Mouse (Mus musculus) urinary bladder, postnatal 10 days (tissue): ENCODE data around the gene Macrod1.

Source experiments
- DNase-seq: peaks from one replicate; pipeline ENCODE4 v3.0.0; 2022; ENCODE audit warnings: low spot score

Macrod1 gene

DNA sequence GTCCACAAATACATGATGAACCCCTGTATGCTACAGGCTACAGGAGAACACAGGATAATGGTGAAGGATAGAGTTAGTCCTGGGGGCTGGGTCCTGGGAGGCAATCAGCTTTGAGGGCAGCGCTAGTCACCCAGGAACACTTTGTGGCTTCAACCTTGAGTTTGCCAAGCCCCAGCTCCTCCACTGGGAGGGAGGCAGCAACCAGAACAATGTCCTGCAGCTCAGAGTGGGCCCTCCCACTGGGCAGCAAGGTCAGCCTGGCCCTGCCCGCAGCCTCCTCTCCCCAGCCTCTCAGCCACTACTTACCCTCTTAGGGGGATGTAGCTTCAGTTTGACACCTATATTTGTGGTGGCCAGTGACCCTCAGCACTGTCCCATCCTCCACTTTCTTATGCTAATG is 111.8 kb downstream of the Macrod1 start:
- DNase-seq, result no peak

GRCm38 (mm10) chr19:7170916-7171315 is 114.3 kb downstream of the Macrod1 start:
- DNase-seq, result no peak

DNA sequence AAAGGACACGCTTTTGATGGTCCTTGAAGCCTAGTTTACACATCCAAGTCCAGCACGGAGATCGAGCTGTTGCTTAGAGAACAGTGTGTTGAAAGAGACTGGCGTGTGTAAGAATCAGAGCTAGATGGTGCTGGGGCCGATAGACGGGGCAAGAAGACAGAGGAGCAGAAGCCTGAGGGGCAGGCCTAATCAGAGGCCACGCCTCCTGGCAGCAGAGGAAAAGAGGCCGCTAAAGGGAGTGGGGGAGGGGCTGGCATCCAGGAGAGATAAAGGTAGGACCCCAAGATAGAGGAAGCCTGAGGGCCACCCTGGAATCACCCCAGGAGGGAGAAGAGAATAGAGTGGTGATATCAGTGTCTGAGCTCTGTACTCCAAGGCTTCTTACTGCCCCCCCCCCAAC is 114.8 kb downstream of the Macrod1 start:
- no peak for DNase-seq

DNA sequence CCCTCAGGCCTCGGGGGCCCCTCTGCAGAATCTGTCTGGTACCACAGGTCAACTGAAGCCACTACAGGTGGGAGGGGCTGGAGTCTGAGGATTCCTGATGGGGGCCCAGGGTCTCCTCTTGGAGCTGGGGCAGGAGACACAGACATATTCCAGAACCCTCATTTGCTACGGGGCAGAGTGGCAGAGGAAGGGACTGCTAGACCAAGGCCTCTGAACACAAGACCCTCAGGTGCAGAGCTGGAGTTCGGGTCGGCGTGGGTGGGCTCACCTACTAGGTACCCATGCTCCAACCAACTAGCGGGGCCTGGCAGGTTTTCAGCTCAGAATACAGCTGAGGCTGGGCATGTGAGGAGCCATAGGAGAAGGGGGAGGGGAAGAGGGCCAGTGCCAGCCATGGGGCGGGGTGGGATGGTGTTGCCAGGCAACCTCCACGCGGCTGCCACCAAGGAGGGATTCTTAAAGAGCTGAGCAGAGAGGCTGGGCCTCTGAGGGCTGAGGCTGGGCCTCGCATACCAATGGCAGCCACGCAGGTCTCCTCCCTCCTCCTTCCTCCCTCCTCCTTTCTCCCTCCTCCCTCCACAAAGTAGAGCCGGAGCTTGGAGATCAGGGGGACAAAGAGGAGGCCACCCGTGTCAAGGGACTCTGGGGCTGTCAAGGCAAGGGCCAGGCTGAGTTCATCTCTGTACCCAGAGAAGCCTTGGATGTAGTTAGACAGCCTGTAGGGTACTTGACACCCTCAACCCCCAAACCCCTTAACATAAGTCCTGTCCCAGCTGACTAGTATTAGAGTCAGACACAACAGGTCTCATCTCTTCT is 115.6 kb downstream of the Macrod1 start:
- no peak for DNase-seq

GRCm38 (mm10) chr19:7176041-7176696 is 119.6 kb downstream of the Macrod1 start:
- DNase-seq, result no peak

- DNase-seq, result no peak
Observed at GRCm38 (mm10) chr19:7177804-7178511, 121.3 kb downstream of the Macrod1 start.

DNA sequence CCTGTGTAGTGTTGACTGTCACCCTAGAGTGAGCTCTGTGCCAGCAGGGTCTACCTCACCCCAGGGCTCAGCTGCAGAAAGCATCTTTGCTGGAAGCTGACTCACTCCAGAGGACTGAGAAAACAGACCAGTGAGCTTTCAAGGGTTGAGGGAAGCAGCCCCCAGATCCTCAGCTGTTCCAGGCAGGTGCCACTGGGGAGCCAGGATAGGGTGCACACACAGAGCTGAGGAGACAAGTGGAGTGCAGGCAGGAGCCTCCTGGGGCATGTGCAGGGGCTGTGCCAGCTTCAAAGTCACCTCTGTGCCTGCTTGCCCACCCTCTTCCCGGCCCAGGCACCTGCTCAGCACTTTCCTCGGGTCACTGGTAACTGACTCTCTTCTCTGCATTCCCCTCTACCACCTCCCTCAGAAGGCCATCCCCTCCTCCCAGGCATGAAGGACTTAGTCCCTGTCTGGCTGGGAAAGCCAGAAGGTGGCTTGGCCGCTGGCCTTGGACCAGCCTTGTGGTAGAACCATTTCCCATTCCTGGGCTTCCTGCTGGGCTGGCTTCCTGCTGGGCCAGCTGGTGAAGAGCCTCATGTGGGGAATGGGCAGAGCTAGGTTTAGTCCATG is 122.3 kb downstream of the Macrod1 start:
- DNase-seq, result no peak

DNA sequence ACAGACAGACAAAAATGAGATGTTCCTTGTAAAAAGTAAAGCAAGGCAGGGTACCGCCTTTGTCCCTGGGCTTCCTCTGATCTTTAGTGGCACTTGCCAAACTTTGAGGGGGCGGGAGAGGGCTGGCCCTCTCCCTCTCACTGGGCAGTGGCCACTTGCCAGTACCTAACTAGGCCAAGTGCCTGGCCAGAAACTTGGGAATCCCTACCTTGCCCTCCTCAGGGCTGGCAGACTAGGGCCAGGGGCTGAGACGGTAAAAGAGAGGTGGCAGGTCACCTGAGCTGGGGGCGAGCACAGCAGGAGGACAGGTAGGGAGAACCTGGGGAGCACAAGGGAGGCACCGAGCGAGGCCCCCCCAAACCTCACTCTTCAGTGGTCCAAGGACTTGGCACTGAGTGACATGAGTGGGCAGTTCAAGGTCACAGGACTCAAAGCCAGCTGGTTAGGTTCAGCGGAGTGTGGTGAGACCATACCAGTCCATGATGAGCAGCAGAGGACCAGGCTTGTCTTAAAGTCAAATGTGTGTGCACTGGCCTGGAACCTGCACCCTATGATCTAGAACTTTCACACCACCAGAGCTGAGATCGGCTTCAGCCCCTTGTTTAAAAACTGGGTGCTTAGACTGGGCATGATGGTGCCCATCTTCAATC is 124.3 kb downstream of the Macrod1 start:
- no peak for DNase-seq

DNA sequence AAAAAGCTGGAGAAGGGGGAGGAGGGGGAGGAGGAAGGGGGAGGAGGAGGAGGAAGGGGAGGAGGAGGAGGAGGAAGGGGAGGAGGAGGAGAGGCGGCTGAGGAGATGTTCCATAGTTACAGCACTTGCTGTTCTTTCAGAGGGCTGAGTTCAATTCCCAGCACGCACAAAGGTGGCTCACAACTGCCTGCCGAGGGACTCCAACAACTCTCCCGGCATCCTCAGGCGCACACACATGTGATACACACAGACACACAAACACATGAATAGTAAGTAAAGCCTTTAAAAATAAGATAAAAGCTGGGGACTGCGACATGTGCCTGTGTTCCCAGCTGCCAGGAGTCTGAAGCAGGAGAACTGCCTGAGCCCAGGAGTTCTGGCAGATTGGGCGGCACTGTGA is 124.9 kb downstream of the Macrod1 start:
- no peak for DNase-seq

DNA sequence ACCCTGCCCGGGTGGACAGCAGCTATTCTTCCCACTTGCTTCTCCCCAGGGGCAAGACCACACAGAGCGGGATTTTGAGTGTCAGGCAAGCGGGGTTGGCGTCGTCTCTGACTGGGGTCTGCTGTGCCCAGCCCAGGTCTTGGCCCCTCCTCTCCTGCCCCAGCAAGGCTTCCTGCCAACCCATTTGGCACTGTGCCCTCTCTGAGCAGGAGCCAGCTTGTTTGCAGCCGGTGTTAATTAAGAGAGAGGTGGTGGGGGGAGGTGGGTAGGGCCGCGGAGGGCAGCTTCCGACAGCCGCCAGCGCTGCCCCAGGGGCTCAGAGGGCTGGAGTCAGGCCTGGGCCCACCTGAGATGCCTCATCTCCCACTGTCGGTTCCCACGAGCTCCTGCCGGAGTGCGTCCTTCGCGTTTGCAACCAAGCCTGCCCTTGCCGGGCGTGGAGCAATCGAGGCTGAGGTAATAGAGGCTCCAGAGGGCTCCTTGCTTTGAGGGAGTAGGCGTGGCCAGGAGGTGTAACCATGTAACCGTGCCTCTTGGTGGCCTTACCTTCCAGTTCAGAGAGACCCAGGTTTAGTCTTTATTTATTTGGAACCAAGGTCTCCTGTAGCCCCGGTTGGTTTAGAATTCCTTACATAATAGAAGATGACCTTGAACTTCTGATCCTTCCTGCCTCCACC is 125.8 kb downstream of the Macrod1 start:
- DNase-seq, result no peak

- no peak for DNase-seq
Observed at GRCm38 (mm10) chr19:7183419-7183818, 126.8 kb downstream of the Macrod1 start.

DNA sequence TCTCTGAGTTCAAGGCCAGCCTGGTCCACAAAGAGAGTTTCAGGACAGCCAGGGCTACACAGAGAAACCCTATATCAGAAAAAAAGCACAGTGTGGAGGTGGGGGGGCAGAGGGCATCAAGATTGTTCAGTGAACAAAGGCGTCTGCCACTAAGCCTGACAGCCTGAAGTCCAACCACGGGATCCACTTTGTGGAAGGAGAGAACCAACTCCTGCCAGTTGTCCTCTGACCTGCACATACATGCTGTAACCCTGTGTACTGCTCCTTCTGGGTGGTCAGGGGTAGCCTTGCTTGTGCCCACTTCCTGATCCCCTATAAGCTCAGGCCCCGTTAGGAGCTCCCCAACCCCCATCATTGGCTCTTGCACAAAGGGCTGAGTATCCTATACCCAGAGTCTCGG is 128.4 kb downstream of the Macrod1 start:
- DNase-seq, result no peak

DNA sequence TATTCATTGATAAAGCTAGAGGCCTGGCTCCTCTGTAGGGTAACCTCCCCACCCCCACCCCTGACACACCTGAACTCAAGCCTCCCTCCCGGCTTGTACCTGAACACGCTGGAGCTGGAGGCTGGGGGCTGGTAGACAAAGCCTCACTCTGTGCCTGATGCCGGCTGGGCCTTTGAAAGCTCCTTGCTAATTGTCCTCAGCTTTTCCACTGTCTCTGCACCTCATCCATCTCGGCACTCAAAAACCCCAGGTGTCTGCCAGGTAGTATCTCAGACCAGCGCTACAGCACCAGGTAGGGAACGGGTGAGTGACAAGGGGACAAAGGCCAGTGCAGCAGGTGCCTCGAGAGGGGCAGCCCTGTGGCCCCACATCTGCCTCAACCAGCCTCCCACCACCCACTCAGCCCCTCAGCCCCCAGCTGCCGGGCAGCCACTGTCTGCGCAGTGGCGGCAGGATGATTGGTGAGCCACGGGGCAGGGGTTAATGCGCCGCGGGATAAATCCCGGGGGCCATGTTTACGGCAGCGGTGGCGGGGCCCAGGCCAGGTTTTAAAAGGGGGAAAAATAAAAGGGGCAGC is 129.2 kb downstream of the Macrod1 start:
- DNase-seq, result no peak

GRCm38 (mm10) chr19:7187157-7187556 is 130.5 kb downstream of the Macrod1 start:
- no peak for DNase-seq

GRCm38 (mm10) chr19:7189026-7189425 is 132.4 kb downstream of the Macrod1 start:
- no peak for DNase-seq

DNA sequence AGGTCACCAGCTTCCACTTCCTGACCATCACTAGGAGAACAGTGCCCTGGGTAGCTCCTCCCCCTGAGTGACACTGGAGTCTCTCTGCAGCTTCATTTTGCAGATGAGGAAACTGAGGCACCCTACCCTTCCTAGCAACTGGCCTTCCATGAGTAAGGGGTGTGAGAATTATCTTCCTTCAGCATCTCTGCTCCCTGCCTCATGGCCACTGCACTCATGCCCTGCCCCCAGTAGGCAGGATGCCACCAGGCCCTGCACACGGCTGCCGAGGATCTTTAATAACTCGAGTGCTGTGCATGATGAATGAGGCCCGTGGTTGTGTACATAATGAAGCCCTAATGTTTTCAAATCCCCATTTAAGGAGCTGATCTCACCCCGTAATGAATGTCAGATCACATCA is 134.4 kb downstream of the Macrod1 start:
- no peak for DNase-seq

DNA sequence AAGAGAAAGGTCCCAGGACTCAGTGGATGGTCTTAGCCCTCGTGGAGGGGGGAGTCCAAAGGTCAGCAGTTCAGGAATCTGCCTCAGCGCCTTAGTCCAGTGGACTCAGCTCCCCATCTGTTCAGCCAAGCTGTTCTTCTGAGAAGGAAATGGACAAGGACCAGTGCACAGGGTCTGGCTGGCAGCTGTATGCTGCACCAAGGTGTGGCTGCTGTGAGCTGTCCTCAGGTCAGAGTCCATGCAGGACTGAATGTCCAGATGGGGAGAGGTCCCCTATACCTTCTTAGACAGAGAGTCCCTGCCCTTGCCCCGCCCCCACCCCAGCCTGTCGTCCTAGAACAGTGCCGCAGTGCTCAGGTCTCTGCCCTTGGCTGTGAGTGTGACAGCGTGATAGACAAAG is 135.0 kb downstream of the Macrod1 start:
- no peak for DNase-seq

GRCm38 (mm10) chr19:7192561-7192967 is 136.0 kb downstream of the Macrod1 start:
- no peak for DNase-seq

DNA sequence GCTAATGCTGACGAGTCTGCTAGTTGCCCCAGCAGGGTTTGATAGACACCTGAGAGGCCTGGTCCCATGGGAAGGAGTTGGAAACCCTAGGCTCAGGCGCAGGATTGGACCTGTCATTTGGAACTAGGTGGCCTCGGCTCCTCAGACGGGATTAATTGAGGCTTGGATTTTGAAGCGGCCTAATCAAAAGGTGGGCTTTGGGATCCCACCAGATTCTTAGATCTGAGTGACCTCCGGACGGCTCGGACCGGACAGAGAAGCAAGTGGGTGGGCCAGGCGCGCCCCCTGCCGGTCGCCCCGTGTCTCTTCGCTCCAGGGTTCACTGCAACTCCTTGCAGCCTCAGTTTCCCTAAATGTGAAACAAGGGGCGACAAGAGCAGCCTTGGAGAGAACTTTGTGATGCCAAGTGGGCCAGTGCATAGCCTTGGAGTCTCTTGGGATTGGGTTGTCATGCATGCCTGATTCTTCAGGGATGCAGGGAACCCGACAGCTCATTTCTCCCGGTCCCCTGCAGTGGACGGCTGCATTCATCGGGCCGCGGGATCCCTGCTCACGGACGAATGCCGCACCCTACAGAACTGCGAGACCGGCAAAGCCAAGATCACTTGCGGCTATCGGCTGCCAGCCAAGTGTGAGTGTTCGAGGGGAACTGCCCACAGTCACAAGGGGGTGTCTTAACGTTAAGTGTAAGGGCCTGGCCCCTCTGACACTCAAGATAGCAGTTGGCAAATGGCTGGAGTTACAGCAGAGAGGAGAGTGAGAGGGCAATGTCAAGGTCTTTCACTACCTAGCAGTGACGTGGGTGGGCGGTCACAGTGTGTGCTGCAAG is 139.5 kb downstream of the Macrod1 start:
- no peak for DNase-seq

DNA sequence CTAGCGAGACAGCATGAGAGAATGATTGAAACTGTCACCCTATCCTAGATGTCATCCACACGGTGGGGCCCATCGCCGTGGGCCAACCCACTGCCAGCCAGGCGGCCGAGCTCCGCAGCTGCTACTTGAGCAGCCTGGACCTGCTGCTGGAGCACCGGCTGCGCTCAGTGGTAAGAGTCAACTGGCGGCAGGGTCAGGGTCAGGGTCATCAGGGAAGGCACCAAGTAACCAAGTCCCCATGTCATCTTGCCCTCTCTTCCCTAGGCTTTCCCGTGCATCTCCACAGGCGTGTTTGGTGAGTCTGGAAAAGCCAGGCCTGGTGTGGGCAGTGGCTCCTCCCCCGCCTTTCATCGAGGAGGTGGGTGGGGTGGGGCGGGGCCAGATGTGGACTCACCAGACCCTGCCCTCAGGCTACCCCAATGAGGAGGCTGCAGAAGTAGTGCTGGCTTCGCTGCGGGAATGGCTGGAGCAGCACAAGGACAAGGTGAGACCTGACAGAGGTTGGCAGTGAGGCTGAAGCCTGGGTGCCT is 140.2 kb downstream of the Macrod1 start:
- no peak for DNase-seq
